Mouse (Mus musculus): ENCODE results near the gene Scube2. TPM values are rescaled to one million over a fixed set of nuclear protein-coding genes. Genes with fewer than 3 reads are reported as not detected.

Scube2 gene
- polyA plus RNA-seq (2015; fragmentation: Nextera tagmentation; extraction: Ambion mirVana), result 1.8 and 1.9 TPM in 2 replicates

- no peaks in the 10 kb centered on the region for H3K4me1 ChIP-seq (ENCODE audit: control insufficient read depth, insufficient read depth, low read length)
- peak within 1 kb of the TSS; percentile 97 for H3K4me2 ChIP-seq (ENCODE audit: low read depth, low read length)
- H3K36me3 ChIP-seq (ENCODE audit: control insufficient read depth, insufficient read depth, low read length), result no peaks in the 10 kb centered on the region
- no peaks in the 10 kb centered on the region for H3K9me3 ChIP-seq (replicated peaks; ENCODE audit: control insufficient read depth, low read length)
- H3K27ac ChIP-seq (ENCODE audit: low read length), result no peak within 1 kb of the TSS
- whole genome bisulfite sequencing, result 2% methylated on average over 59 of the region's 69 CpGs
- peak within 1 kb of the TSS; percentile 55 for H3K4me3 ChIP-seq (replicated peaks; ENCODE audit: low read length)
- H3K9ac ChIP-seq (ENCODE audit: low read length), result peak within 1 kb of the TSS; percentile 76
- H3K27me3 ChIP-seq (ENCODE audit: control insufficient read depth, insufficient read depth, low read length), result peaks cover 15% of the 10 kb centered on the region; the same call in 1 of the 2 replicates
- ATAC-seq (ENCODE audit: insufficient read depth, low FRiP score), result peak; percentile 75
Measured at GRCm38 (mm10) chr7:109865370-109866229, at the start of gene Scube2. TSS of gene Scube2 (minus strand) at chr7:109865679.

- Histone ChIP-seq H3K4me1 (ENCODE audit: control insufficient read depth, insufficient read depth, low read length) (no peaks in the 10 kb centered on the region), H3K27ac (ENCODE audit: low read length) (no peak overlapping the region), H3K36me3 (ENCODE audit: control insufficient read depth, insufficient read depth, low read length) (peaks cover 38% of the 10 kb centered on the region), H3K27me3 (ENCODE audit: control insufficient read depth, insufficient read depth, low read length) (no peaks in the 10 kb centered on the region), H3K4me3 (replicated peaks; ENCODE audit: low read length) (no peak overlapping the region), H3K9me3 (replicated peaks; ENCODE audit: control insufficient read depth, low read length) (no peaks in the 10 kb centered on the region), H3K9ac (ENCODE audit: low read length) (no peak overlapping the region), H3K4me2 (ENCODE audit: low read depth, low read length) (no peak overlapping the region)
- no peak for ATAC-seq (ENCODE audit: insufficient read depth, low FRiP score)
- 91% methylated on average over 2 of the region's 2 CpGs for WGBS
Measured at GRCm38 (mm10) chr7:109906165-109906564, 40.7 kb upstream of the Scube2 start.

- Histone ChIP-seq H3K27me3 (ENCODE audit: control insufficient read depth, insufficient read depth, low read length) (no peaks in the 10 kb centered on the region), H3K4me3 (replicated peaks; ENCODE audit: low read length) (no peak overlapping the region), H3K4me1 (ENCODE audit: control insufficient read depth, insufficient read depth, low read length) (no peaks in the 10 kb centered on the region), H3K27ac (ENCODE audit: low read length) (no peak overlapping the region), H3K36me3 (ENCODE audit: control insufficient read depth, insufficient read depth, low read length) (peaks cover 37% of the 10 kb centered on the region), H3K9me3 (replicated peaks; ENCODE audit: control insufficient read depth, low read length) (no peaks in the 10 kb centered on the region), H3K9ac (ENCODE audit: low read length) (no peak overlapping the region), H3K4me2 (ENCODE audit: low read depth, low read length) (no peak overlapping the region)
- WGBS, result 82% methylated on average over 9 of the region's 9 CpGs
- no peak for ATAC-seq (ENCODE audit: insufficient read depth, low FRiP score)
Measured at GRCm38 (mm10) chr7:109900921-109901320, 35.4 kb upstream of the Scube2 start.

- Histone ChIP-seq H3K4me2 (ENCODE audit: low read depth, low read length) (no peak overlapping the region), H3K4me1 (ENCODE audit: control insufficient read depth, insufficient read depth, low read length) (no peaks in the 10 kb centered on the region), H3K36me3 (ENCODE audit: control insufficient read depth, insufficient read depth, low read length) (peaks cover 40% of the 10 kb centered on the region; the same call in 1 of the 2 replicates), H3K9me3 (replicated peaks; ENCODE audit: control insufficient read depth, low read length) (no peaks in the 10 kb centered on the region), H3K4me3 (replicated peaks; ENCODE audit: low read length) (no peak overlapping the region), H3K9ac (ENCODE audit: low read length) (no peak overlapping the region), H3K27me3 (ENCODE audit: control insufficient read depth, insufficient read depth, low read length) (no peaks in the 10 kb centered on the region), H3K27ac (ENCODE audit: low read length) (no peak overlapping the region)
- ATAC-seq (ENCODE audit: insufficient read depth, low FRiP score), result no peak
Measured at GRCm38 (mm10) chr7:109898911-109899310, 33.4 kb upstream of the Scube2 start.

GRCm38 (mm10) chr7:109892530-109892929 is 27.1 kb upstream of the Scube2 start:
- no peak overlapping the region for H3K4me3 ChIP-seq (replicated peaks; ENCODE audit: low read length)
- H3K4me2 ChIP-seq (ENCODE audit: low read depth, low read length), result no peak overlapping the region
- H3K4me1 ChIP-seq (ENCODE audit: control insufficient read depth, insufficient read depth, low read length), result no peaks in the 10 kb centered on the region
- 0 out of 2 replicates have a peak, but pooled peaks cover 9% of the 10 kb centered on the region for H3K36me3 ChIP-seq (ENCODE audit: control insufficient read depth, insufficient read depth, low read length)
- H3K27me3 ChIP-seq (ENCODE audit: control insufficient read depth, insufficient read depth, low read length), result no peaks in the 10 kb centered on the region
- WGBS, result 44% methylated on average over 3 of the region's 3 CpGs
- H3K9ac ChIP-seq (ENCODE audit: low read length), result no peak overlapping the region
- H3K9me3 ChIP-seq (replicated peaks; ENCODE audit: control insufficient read depth, low read length), result no peaks in the 10 kb centered on the region
- H3K27ac ChIP-seq (ENCODE audit: low read length), result no peak overlapping the region
- ATAC-seq (ENCODE audit: insufficient read depth, low FRiP score), result no peak; the same call in 1 of the 2 replicates

- H3K9me3 ChIP-seq (replicated peaks; ENCODE audit: control insufficient read depth, low read length), result no peaks in the 10 kb centered on the region
- H3K36me3 ChIP-seq (ENCODE audit: control insufficient read depth, insufficient read depth, low read length), result 0 out of 2 replicates have a peak, but pooled peaks cover 9% of the 10 kb centered on the region
- no peak overlapping the region for H3K27ac ChIP-seq (ENCODE audit: low read length)
- no peaks in the 10 kb centered on the region for H3K4me1 ChIP-seq (ENCODE audit: control insufficient read depth, insufficient read depth, low read length)
- H3K4me3 ChIP-seq (replicated peaks; ENCODE audit: low read length), result no peak overlapping the region
- no peak overlapping the region for H3K9ac ChIP-seq (ENCODE audit: low read length)
- ATAC-seq (ENCODE audit: insufficient read depth, low FRiP score), result no peak
- 81% methylated on average over 4 of the region's 4 CpGs for WGBS
- no peak overlapping the region for H3K4me2 ChIP-seq (ENCODE audit: low read depth, low read length)
- H3K27me3 ChIP-seq (ENCODE audit: control insufficient read depth, insufficient read depth, low read length), result no peaks in the 10 kb centered on the region
Measured at GRCm38 (mm10) chr7:109891786-109892185, 26.3 kb upstream of the Scube2 start.

- Histone ChIP-seq H3K27ac (ENCODE audit: low read length) (no peak overlapping the region), H3K36me3 (ENCODE audit: control insufficient read depth, insufficient read depth, low read length) (0 out of 2 replicates have a peak, but pooled peaks cover 9% of the 10 kb centered on the region), H3K4me3 (replicated peaks; ENCODE audit: low read length) (no peak overlapping the region), H3K4me1 (ENCODE audit: control insufficient read depth, insufficient read depth, low read length) (no peaks in the 10 kb centered on the region), H3K9me3 (replicated peaks; ENCODE audit: control insufficient read depth, low read length) (no peaks in the 10 kb centered on the region), H3K9ac (ENCODE audit: low read length) (no peak overlapping the region), H3K27me3 (ENCODE audit: control insufficient read depth, insufficient read depth, low read length) (no peaks in the 10 kb centered on the region), H3K4me2 (ENCODE audit: low read depth, low read length) (no peak overlapping the region)
- ATAC-seq (ENCODE audit: insufficient read depth, low FRiP score), result no peak
- 91% methylated on average over 2 of the region's 2 CpGs for WGBS
Measured at GRCm38 (mm10) chr7:109890256-109890655, 24.8 kb upstream of the Scube2 start.

GRCm38 (mm10) chr7:109889300-109889699 is 23.8 kb upstream of the Scube2 start:
- Histone ChIP-seq H3K27me3 (ENCODE audit: control insufficient read depth, insufficient read depth, low read length) (no peaks in the 10 kb centered on the region), H3K4me2 (ENCODE audit: low read depth, low read length) (no peak overlapping the region), H3K4me3 (replicated peaks; ENCODE audit: low read length) (no peak overlapping the region), H3K9me3 (replicated peaks; ENCODE audit: control insufficient read depth, low read length) (no peaks in the 10 kb centered on the region), H3K27ac (ENCODE audit: low read length) (no peak overlapping the region), H3K4me1 (ENCODE audit: control insufficient read depth, insufficient read depth, low read length) (no peaks in the 10 kb centered on the region), H3K9ac (ENCODE audit: low read length) (no peak overlapping the region), H3K36me3 (ENCODE audit: control insufficient read depth, insufficient read depth, low read length) (0 out of 2 replicates have a peak, but pooled peaks cover 5% of the 10 kb centered on the region)
- WGBS, result 73% methylated on average over 5 of the region's 5 CpGs
- no peak for ATAC-seq (ENCODE audit: insufficient read depth, low FRiP score)

GRCm38 (mm10) chr7:109886249-109886648 is 20.8 kb upstream of the Scube2 start:
- Histone ChIP-seq H3K27ac (ENCODE audit: low read length) (no peak overlapping the region), H3K36me3 (ENCODE audit: control insufficient read depth, insufficient read depth, low read length) (no peaks in the 10 kb centered on the region), H3K4me1 (ENCODE audit: control insufficient read depth, insufficient read depth, low read length) (no peaks in the 10 kb centered on the region), H3K4me2 (ENCODE audit: low read depth, low read length) (no peak overlapping the region), H3K4me3 (replicated peaks; ENCODE audit: low read length) (no peak overlapping the region), H3K27me3 (ENCODE audit: control insufficient read depth, insufficient read depth, low read length) (no peaks in the 10 kb centered on the region), H3K9me3 (replicated peaks; ENCODE audit: control insufficient read depth, low read length) (no peaks in the 10 kb centered on the region), H3K9ac (ENCODE audit: low read length) (no peak overlapping the region)
- 91% methylated on average over 1 of the region's 1 CpGs for WGBS
- no peak for ATAC-seq (ENCODE audit: insufficient read depth, low FRiP score)

Data from stomach, embryonic 16.5 days (tissue).